Mouse (Mus musculus) stomach, postnatal 0 days (tissue): Measurements from ENCODE around the gene Otulin. TPM values are rescaled to one million over a fixed set of nuclear protein-coding genes. Genes with fewer than 3 reads are reported as not detected.

Experiments used
- ATAC-seq: fragments of 200-750 bp; cut with Nextera tagmentation; 2 replicates; pipeline ENCODE4 v1.8.0; 2017; ENCODE audit not compliant: low FRiP score, low TSS enrichment
- DNase-seq: peaks from one replicate; pipeline ENCODE4 v3.0.0-alpha.2; 2016; ENCODE audit warnings: low spot score
- H3K27ac ChIP-seq: fragments of 300-500 bp; sonication (generic); replicated peaks from 2 replicates; pipeline ENCODE4 v1.5.1; 2014; ENCODE audit warnings: mild to moderate bottlenecking, control low read depth
- H3K27me3 ChIP-seq: fragments of 300-500 bp; sonication (generic); 2 replicates; pipeline ENCODE4 v1.6.1; 2014; ENCODE audit warnings: low read length; ENCODE audit not compliant: control insufficient read depth, insufficient read depth
- H3K36me3 ChIP-seq: fragments of 300-500 bp; sonication (generic); 2 replicates; pipeline ENCODE4 v1.6.1; 2014; ENCODE audit warnings: low read length, mixed read lengths; ENCODE audit not compliant: control insufficient read depth, insufficient read depth
- H3K4me1 ChIP-seq: fragments of 300-500 bp; sonication (generic); replicated peaks from 2 replicates; pipeline ENCODE4 v1.6.1; 2014; ENCODE audit warnings: antibody characterized with exemption; ENCODE audit not compliant: control insufficient read depth, insufficient read depth
- H3K4me2 ChIP-seq: fragments of 300-500 bp; sonication (generic); replicated peaks from 2 replicates; pipeline ENCODE4 v1.6.1; 2014; ENCODE audit warnings: low read depth, mild to moderate bottlenecking, control low read depth, moderate library complexity
- H3K4me3 ChIP-seq: fragments of 300-500 bp; sonication (generic); 2 replicates; pipeline ENCODE4 v1.5.1; 2014; ENCODE audit warnings: low read depth, low read length, control low read depth
- H3K9ac ChIP-seq: fragments of 300-500 bp; sonication (generic); 2 replicates; pipeline ENCODE4 v1.6.1; 2014; ENCODE audit warnings: mild to moderate bottlenecking, low read length, control low read depth, mixed read lengths
- H3K9me3 ChIP-seq: fragments of 300-500 bp; sonication (generic); 2 replicates; pipeline ENCODE4 v1.6.1; 2016; ENCODE audit warnings: low read length; ENCODE audit not compliant: control insufficient read depth
- CTCF ChIP-seq: IDR thresholded peaks from 2 replicates; pipeline ENCODE4 v1.5.1; 2016; ENCODE audit warnings: antibody characterized with exemption, low read depth, mild to moderate bottlenecking, moderate library complexity
- EP300 ChIP-seq: optimal IDR thresholded peaks from 2 replicates; pipeline ENCODE3; 2016; ENCODE audit warnings: antibody characterized with exemption
- WGBS: fragments of 180-500 bp; shearing (Covaris S2); extraction: QIAGEN DNeasy Blood & Tissue Kit; methylation state at CpG from one replicate; pipeline ENCODE4 v1.1.7; 2014; 5-methylcytosine and 5-hydroxymethylcytosine counted together
- polyA plus RNA-seq: library from polyadenylated mRNA; unstranded; fragments of >200 nt; fragmentation: Nextera tagmentation; extraction: Ambion mirVana; gene quantifications from 2 replicates; pipeline ENCODE4 v1.2.1, GENCODE M21; 2015

Gene Otulin
- polyA plus RNA-seq, 1 experiment from 2014 or later = 23.7 TPM

- ATAC-seq = peak; percentile 93
- H3K27ac ChIP-seq = peak overlapping the region; percentile 56
- no peaks in the 10 kb centered on the region for H3K27me3 ChIP-seq
- TF ChIP-seq CTCF = no peak; the same call in 1 of the 2 replicates
- TF ChIP-seq EP300 = no peak
- H3K9me3 ChIP-seq = no peaks in the 10 kb centered on the region
- DNase-seq = peak; percentile 66
- H3K4me2 ChIP-seq = no peak overlapping the region
- H3K36me3 ChIP-seq = peaks cover 15% of the 10 kb centered on the region
- no peak overlapping the region for H3K4me3 ChIP-seq
- no peaks in the 10 kb centered on the region; the same call in 1 of the 2 replicates for H3K4me1 ChIP-seq
- peak overlapping the region; percentile 9; the same call in 1 of the 2 replicates for H3K9ac ChIP-seq
- WGBS = 50% methylated on average over 8 of the region's 8 CpGs
Measured at GRCm38 (mm10) chr15:27595560-27595959, 34.9 kb downstream of the Otulin start.

DNA sequence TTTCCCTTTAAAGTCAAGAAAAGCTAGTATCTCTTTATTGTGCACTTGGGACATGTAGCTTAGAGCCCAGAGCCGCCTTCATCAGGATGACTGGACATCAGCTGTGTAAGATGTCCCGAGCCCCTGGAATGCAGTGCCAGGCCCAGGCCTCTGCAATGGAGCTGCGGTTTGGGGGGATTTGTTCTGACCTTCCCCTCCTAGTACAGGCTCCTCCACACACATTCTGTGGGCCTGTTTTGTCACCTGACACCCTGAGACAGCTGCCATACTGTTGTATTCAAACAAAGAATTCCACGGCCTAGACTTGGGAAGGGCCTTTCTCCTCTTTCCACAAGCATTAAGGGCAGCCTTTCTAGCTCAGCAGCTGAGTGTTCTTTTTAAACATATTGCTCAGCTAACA, 35.5 kb downstream of the Otulin start:
- peaks cover 15% of the 10 kb centered on the region for H3K36me3 ChIP-seq
- no peak overlapping the region for H3K4me3 ChIP-seq
- H3K4me1 ChIP-seq = no peaks in the 10 kb centered on the region; the same call in 1 of the 2 replicates
- 0 out of 2 replicates have a peak, but pooled peaks have one; percentile 25 for ATAC-seq
- DNase-seq = no peak
- no peak overlapping the region for H3K4me2 ChIP-seq
- no peaks in the 10 kb centered on the region for H3K9me3 ChIP-seq
- WGBS = 42% methylated on average over 4 of the region's 4 CpGs
- peak overlapping the region; percentile 56; the same call in 1 of the 2 replicates for H3K27ac ChIP-seq
- H3K9ac ChIP-seq = no peak overlapping the region
- no peak for TF ChIP-seq EP300
- no peak for TF ChIP-seq CTCF
- H3K27me3 ChIP-seq = no peaks in the 10 kb centered on the region

GRCm38 (mm10) chr15:27593717-27594116, 36.8 kb downstream of the Otulin start:
- DNase-seq (no peak), ATAC-seq (no peak)
- TF ChIP-seq CTCF (peak; percentile 45), EP300 (no peak)
- Histone ChIP-seq H3K9ac (no peak overlapping the region), H3K9me3 (no peaks in the 10 kb centered on the region), H3K4me1 (no peaks in the 10 kb centered on the region; the same call in 1 of the 2 replicates), H3K27ac (no peak overlapping the region), H3K36me3 (peaks cover 15% of the 10 kb centered on the region), H3K4me3 (no peak overlapping the region), H3K27me3 (no peaks in the 10 kb centered on the region), H3K4me2 (no peak overlapping the region)
- WGBS = 85% methylated on average over 13 of the region's 13 CpGs

DNA sequence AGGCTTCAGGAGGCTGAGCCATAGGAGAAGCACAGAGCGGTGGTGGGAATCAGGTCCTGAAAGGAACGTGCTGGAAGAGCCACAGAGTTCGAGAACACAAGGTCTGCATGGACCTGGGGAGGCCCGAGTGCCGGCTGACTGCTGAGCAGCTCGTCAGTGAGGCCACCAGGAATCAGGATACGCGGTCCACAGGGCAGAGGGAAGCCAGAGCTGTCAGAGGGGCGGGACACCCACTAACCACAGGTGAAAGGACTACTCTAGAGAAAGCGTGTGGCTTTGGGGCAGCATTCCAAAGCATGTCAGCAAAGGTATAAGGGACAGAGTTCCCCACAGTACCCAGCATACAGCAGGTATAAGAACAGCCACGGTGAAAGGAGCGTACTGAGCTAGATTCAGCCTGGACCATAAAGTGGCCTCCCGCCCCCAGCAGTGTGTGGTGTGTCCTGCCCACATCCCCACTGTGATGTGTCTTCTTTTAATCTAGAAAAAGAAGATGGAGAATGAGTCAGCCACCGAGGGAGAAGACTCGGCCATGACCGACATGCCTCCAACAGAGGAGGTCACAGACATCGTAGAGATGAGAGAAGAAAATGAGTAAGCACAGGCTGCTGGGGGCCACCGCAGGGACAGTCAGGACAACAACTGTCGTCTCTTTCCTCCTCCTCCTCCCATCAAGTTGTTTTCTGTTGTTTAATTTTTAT, 37.7 kb downstream of the Otulin start:
- Histone ChIP-seq H3K4me2 (no peak overlapping the region), H3K36me3 (peaks cover 15% of the 10 kb centered on the region), H3K9ac (no peak overlapping the region), H3K4me3 (no peak overlapping the region), H3K4me1 (no peaks in the 10 kb centered on the region; the same call in 1 of the 2 replicates), H3K27ac (no peak overlapping the region), H3K27me3 (no peaks in the 10 kb centered on the region), H3K9me3 (no peaks in the 10 kb centered on the region)
- TF ChIP-seq CTCF (no peak), EP300 (no peak)
- no peak for ATAC-seq
- DNase-seq = no peak
- WGBS = 87% methylated on average over 19 of the region's 19 CpGs

DNA sequence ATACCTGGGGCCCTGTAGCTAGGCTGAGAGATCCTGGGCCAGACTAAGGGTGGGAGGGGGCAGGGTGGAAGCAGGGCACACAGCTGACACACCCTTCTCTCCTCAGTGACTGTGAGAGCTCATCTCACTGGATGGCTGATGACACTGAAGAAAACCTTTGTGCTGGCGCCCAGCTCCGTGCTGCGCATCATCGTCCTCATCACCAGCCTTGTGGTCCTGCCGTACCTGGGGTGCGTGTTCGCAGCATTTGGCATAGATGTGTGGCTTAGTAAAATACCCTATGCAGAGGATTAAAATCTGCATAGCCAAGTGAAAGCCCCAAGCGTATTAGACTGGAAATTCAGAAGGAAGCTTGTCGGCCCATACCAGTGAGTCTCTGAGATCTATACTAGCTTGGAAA, 39.7 kb downstream of the Otulin start:
- H3K27ac ChIP-seq = no peak overlapping the region
- no peaks in the 10 kb centered on the region for H3K27me3 ChIP-seq
- 97% methylated on average over 9 of the region's 9 CpGs for WGBS
- no peak for DNase-seq
- no peak for TF ChIP-seq CTCF
- TF ChIP-seq EP300 = no peak
- peaks cover 15% of the 10 kb centered on the region for H3K36me3 ChIP-seq
- H3K4me2 ChIP-seq = no peak overlapping the region
- H3K4me3 ChIP-seq = no peak overlapping the region
- no peaks in the 10 kb centered on the region for H3K9me3 ChIP-seq
- no peak overlapping the region for H3K9ac ChIP-seq
- H3K4me1 ChIP-seq = no peaks in the 10 kb centered on the region
- no peak for ATAC-seq

GRCm38 (mm10) chr15:27588087-27588826, 42.2 kb downstream of the Otulin start:
- Histone ChIP-seq H3K27me3 (no peaks in the 10 kb centered on the region), H3K4me1 (no peaks in the 10 kb centered on the region), H3K9ac (no peak overlapping the region), H3K4me2 (no peak overlapping the region), H3K9me3 (no peaks in the 10 kb centered on the region), H3K4me3 (no peak overlapping the region), H3K27ac (no peak overlapping the region), H3K36me3 (peaks cover 9% of the 10 kb centered on the region)
- TF ChIP-seq EP300 (no peak), CTCF (no peak)
- DNase-seq (no peak), ATAC-seq (no peak)
- 75% methylated on average over 14 of the region's 14 CpGs for WGBS
